Mouse (Mus musculus): ENCODE measurements around the gene Ccdc124.
A peak's percentile ranks its signal among the peaks of the same experiment; 100 is the strongest.
"Not testable (repeated sequence)": the region's sequence is repeated elsewhere in the genome, so short reads cannot be mapped to it uniquely, and the experiment has no call there.

Gene Ccdc124

DNA sequence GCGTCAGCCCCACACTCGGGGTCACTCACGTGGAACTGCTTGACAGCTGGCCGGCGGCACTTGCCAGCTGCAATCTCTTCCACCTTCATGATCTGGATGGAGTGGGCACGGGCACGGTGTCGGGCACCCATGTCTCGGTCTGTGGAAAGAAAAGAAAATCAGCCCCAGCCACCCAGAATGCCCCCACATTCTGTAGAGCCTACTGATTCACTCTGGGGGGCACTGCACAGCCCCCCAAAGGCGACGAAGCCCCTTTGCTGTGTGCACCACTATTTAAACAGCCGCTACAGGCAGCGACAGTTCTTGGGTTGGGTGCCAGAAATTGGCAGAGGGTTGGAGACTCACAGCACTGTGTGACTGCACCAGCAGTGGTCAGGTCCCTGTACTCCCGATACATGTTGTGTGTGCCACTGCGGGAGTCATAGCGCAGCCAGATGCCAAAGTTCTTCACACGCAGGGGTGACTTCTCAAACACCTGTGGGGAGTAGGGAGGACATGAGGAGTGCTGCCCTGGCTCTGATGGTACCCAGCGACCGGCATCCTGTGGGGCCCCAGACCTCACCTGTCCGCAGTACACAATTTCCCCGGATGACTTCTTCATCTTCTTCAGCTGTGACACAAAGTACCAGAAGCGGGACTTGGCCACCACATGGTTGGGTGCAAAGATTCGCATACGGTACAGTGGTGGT is 22.0 kb upstream of the Ccdc124 start:
- DNase-seq (ENCODE audit: low spot score): not testable (repeated sequence)

DNA sequence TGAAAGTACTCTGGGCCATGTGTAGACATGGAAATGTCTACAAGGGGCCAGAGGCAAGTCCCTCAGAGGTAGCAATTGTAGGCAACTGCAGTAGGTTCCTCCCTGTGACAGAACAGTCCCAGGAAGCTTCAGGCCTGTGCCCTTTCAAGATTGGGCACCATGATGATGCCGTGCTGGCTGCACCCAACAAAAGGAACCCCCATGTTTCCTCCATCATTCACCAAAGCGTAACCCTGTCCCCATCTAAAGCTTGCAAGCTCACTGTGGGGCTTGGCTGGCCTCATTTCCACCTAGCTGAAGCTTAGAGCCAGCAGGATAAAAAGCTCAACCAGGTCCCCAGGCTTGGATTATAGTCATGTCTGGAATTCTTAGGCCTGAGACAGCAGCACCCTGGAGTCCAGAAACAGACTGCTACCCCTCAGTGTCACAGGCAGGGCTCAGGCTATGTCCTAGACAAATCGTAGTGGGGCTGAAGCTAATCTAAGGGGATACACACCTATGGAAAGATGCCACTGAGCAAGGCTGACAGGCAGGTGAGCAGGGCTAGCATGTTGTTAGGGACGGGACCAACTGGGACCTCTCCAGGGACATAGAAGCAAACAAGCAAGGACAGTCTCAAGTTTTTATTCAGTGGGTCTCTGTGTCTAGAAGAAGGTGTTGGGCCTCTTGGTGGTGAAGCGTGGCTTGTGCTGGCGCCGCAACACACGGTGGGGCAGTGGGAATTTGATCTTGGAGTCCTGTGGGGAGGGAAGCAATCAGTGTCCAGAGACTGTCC is 21.2 kb upstream of the Ccdc124 start:
- no peak for DNase-seq (ENCODE audit: low spot score)

DNA sequence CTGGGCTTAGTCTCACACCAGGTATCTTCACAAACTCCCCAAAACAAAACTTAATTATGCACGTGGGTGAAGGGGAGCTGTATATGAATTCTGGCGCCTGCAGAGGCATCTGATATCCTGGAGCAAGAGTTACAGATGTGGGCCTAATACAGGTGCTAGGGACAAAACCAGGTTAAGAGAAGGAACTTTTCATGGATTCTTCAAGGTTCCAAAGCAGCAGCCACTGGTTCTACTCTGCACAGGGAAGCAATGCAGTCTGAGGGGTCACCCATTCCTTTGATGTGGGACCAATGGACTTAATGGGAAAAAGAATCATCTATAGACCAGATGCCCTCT is 20.6 kb upstream of the Ccdc124 start:
- no peak for DNase-seq (ENCODE audit: low spot score)

DNA sequence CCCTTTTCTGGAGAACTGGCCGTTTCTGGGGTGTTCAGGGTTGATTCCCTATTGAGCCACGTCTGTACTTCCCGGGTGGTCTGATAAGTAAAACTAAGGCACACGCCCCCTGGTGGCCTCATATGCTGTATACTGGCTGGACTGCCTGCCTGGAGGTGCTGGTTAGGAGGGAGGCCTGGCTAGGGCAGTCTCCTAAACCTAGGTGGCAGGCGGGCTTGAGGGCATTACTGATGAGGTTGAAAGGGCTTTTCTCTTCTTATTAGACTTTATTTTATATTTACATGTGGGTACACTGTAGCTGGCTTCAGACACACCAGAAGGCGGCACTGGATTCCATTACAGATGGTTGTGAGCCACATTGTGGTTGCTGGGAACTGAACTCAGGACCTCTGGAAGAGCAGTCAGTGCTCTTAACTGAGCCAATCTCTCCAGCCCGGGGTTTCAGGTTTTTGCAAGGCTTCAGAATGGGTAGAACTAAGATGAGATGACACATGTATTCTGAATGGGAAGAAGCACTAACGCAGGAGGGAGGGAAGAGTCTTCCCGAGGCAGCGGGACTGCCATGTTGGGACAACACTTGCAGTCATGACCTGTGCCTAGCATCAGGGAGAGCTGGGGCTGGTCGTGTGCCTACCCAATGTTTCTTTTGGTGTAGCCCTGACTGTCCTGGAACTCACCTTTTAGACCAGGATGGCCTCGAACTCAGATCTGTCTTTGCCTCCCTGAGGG is 20.1 kb upstream of the Ccdc124 start:
- no peak for DNase-seq (ENCODE audit: low spot score)

DNA sequence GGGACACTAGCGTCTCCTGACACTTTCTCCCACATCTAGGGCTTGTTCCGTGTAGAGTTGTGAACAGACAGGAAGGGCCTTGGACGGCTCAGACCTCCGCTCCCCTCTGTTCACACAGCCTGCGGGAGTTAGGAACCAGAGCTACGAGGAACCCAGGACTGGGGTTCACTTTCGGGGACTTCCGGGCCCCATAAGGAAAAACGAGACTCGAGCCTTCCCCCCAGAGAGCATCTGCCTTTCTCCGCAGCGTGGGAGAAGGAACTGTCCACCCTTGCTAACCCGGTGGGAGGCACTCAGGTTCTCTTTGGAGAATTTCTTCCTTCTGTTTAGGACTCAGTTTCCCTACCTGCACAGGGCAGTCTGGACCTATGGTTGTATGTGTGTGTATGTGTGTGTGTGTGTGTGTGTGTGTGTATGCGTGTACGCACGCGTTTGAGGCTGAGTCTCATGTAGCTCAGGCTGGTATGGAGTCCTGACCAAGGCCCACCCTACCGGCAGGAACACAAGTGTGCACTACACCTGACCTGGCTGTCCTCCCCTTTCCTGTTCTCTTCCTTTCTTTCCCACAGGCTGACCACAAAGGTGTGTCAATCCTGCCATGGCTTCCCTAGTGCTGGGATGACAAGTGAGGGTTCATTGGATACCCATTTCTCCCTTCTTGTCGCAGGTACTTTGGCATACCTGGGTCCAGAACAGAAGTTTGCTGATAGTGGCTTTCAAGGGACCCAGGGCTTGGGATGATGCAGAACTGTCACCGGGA is 19.3 kb upstream of the Ccdc124 start:
- no peak for DNase-seq (ENCODE audit: low spot score)

DNA sequence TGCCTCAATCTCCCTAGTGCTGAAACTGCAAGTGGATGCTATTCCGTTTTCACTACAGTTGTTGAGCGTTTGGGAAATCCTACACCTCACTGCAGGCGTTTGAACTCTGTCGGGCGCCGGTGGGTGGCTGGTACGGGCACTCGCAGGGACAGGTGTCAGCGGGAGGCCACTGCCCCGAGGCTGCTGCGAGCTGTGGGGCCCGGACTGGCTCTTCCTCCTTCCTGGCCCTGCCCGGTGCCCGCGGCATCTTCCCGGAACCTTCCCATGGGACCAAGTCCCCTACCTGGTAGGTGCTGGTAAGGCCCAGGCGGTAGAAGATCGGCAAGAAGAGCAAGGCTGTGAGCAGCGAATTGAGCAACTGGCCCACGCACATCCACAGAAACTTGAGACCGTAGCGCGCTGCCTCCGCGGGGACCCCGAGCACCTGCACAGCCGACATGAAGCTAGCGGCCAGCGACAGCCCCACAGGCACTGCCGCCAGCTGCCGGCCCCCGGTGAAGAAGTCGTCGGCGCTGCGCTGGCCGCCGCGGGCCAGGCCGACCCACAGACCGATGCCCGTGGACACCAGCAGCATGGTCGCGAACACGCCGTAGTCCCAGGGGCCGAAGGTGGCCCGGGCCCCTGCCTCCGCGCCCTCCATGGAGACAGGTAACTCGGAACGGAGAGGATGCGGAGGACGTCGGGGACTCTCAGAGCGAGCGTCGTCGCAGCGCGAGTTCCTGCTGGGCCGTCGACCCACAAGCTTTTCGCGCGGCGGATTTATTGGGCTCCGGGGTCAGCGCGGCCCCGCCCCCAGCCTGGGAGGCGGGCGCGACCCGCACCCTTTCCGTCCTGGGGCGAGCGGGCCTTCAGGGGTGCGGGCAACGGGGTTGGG is 18.5 kb upstream of the Ccdc124 start, which contains the start of gene Slc5a5:
TSS of gene Slc5a5 (minus strand) at position 736 of the 874 bp plus-strand sequence.
- DNase-seq (ENCODE audit: low spot score): no peak

DNA sequence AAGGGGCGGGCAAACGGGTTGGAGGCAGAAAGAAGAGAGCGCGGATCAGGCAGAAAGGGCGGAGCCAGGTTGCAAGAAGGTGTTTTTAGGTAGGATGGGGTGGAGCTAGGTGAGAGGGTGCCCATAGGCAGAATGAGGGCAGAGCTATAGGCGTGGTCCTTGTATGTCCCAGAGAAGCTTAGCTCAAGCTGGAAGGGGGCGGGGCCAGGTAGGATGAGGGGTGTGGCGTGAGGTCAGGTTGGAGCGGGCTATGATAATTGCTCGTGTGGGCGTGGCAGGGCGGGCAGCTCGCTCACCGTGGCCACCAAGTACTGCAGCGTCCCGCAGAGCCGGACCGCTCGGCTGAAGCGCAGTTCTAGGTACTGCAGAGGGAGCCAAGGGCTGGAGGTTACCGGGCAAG is 17.6 kb upstream of the Ccdc124 start:
- no peak for DNase-seq (ENCODE audit: low spot score)

DNA sequence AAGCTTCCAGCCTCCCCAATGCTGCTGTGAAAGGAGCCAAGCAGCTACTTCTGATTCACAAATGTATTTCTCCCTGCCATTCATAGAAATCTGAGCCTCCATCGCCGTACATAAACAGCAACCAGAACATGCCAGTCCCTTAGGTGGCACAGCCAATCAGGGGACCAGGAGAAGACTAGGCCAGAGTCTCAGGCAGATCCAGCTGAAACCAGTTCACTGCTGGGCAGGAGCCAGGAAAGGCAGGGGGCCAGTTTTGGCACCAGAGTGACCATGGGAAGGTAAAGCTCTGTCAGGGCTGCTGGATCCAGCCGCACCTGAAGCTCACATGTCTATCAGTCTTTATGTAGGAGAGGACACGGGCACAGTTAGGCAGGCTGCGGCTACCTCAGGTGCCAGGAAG is 16.9 kb upstream of the Ccdc124 start:
- DNase-seq (ENCODE audit: low spot score): no peak

DNA sequence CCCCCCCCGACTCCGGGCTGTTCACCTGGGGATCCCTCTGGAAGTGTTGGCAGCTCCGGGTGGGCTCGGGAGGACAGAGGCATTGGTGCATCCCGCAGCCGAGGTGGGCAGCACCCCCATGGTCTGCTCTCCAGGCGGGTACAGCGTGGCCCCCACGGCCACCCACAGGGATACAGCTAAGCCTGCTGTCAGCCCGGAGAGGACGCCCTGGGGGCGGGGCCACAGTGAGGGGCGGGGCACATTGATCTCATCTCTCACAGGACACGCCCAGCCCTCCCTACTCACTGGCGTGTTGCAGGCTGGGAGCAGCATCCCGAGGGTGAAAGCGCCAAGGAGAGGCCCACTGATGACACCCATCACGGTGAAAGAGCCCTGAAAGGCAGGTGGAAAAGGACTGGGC is 13.9 kb upstream of the Ccdc124 start:
- no peak for DNase-seq (ENCODE audit: low spot score)

DNA sequence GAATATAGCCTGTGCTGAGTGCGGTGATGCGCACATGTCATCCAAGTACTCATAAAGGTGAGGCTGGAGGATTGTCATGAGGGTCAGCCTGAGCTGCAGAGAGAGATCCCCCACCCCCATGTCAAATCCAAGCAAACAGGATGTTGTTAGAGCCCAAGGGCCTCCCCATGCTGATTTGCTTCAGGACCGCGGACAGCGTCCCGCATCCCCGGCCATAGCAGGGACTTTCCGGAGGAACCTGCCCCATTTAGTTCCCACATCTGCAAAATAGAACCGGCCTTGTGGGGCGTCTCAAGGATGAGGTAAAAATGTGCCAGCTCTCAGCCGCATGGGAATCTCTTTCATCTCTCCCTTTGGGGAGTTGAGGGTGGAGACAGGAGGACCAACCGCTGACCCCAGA is 11.9 kb upstream of the Ccdc124 start:
- DNase-seq (ENCODE audit: low spot score): no peak

DNA sequence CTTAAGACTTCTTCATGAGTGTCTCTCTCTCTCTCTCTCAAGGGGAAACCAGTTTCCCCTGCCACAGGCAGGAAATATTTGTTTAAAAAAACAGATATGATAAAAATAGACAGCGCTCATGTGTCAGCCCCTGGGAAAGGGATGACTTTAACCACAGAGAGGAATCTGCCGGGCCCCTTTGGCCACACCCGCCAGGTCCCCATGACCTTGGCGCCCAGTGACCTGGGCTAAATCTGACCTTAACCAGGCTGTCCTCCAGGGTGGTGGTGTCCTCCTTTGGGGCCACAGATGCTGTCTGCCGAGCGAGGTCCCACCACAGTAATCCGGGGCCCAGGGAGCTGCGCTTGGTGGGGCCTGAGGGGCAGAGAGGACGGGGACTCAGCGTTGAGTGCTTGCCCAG is 10.9 kb upstream of the Ccdc124 start:
- DNase-seq (ENCODE audit: low spot score): no peak

DNA sequence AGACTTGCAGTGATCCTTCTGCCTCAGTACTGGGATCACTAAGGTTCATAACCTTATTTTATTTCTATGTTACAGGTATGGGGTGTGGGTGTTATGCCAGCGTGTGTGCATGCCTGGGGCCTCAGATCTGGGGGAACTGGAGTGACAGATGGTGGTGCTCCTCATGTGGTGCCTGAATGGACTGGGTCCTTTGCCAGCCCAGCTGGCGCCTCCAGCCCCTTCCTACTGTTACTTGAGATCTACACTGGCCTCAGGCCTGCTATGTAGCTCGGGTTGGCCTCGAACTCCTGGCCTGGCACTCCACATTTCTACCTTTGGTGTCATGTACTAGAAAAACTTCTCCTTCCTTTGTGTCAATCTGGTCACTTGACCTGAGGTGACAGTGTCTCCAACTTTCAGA is 10.5 kb upstream of the Ccdc124 start:
- DNase-seq (ENCODE audit: low spot score): no peak

DNA sequence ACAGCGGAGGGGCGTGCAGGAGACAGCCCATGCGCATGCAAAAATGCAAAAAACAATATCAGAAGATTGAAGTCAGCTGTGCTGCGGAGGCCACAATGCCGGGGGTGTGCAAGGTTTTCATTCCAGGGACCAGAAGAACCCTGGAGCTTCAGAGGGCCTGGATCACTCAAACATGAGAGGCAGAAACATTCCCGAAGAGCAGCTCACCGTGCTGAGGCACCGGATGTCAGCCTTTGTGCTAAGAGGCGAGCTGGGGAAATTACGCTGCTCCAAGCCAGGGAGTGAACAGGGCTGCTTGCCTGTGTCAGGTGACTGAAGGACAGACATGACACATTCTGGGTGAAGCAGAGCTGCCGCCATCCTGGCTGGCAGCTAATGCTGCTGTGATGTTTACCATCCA is 6.8 kb upstream of the Ccdc124 start:
- no peak for DNase-seq (ENCODE audit: low spot score)

DNA sequence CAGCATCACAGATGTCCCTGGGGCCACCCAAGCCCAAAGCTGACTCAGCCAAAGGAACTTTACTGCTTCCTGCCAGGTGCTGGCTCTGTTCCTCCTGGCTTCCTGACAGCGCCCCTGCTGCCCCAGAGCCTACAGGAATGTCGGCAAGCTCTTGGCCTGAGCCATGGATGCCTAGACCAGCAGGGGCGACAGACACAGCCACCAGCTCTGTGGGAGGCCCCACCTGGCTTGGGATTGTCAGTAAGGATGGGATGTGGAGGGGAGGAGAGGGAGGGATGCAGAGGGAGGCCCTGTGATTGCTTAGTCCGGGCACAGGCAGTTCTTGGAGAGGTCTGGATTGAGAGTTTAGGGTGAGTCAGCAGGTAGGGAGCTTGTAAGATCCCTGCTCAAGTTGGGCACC is 6.4 kb upstream of the Ccdc124 start:
- DNase-seq (ENCODE audit: low spot score): peak; percentile 8

DNA sequence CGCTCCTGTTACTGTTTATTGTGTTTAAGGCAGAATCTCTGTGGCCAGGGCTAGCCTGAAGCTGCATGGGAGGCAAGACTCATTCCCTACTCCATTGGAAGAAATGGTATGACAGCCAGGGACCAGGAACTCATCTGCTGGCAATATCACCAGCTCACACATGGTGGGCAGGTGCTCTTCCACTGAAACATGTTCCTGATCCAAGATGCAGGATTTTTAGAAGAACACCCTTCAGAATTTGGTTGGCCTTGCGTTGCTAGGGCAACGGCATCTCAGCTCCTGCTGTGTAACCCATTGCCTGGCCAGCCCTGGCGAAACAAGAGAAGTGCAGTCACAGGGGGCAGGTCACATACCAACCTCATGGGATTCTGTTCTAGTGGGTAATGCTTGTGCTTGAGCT is 5.8 kb upstream of the Ccdc124 start:
- no peak for DNase-seq (ENCODE audit: low spot score)

DNA sequence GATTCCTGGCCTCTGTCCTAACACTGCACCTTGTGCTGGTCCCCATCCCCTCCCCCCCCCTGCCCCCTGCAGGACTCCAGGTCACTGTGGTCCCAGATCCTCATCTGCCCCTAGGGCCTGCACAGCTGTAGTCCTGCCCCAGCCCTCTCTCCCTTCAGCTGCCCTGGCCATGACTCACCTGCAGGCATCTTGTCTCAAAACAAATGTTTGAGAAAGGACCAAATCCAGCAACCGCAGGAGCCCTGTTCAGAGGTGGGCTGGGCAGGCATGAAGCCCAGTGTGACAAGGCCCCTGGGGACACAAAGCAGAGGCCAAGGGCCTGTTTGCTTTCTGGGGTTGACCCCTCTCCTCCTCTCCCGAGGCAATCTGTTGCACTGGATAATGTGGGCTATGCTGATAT is 4.4 kb upstream of the Ccdc124 start:
- no peak for DNase-seq (ENCODE audit: low spot score)

DNA sequence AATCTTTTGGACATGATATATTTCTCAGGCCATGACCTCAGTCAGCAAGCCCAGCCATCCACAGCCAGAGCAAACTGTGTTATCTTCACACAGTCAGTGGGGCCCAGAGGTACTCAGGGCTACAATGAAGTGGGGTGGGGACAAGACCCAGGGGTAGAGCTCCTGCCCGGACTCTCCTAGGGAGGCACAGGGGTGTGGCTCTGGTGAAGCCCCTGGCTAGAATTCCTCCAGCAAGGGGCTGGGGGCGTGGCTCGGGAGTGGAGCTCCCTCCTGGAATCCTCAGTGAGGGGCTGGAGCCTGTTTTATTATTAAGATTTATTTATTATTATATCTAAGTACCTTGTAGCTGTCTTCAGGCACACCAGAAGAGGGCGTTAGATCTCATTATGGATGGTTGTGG is 2.6 kb upstream of the Ccdc124 start:
- no peak for DNase-seq (ENCODE audit: low spot score)

DNA sequence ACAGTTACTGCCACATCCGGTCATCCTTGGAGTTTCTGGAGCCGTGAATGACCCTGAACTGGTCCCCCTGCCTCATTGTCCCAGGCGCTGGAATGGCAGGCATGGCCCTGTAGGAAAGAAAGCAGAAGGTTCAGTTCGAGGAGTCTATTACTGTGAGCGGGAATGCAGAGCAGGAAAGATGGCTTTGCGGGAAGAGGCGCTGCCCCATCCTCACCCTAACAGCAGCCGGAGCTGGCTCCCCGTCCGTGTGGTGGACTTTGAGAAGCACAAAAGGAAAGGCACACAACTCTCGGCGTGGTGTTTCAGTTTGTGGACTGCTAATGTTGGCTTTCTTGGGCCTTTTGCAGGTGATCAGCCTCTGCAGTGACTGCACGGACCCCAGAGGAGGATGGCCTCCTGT is 706 bp upstream of the Ccdc124 start:
- no peak for DNase-seq (ENCODE audit: low spot score)

DNA sequence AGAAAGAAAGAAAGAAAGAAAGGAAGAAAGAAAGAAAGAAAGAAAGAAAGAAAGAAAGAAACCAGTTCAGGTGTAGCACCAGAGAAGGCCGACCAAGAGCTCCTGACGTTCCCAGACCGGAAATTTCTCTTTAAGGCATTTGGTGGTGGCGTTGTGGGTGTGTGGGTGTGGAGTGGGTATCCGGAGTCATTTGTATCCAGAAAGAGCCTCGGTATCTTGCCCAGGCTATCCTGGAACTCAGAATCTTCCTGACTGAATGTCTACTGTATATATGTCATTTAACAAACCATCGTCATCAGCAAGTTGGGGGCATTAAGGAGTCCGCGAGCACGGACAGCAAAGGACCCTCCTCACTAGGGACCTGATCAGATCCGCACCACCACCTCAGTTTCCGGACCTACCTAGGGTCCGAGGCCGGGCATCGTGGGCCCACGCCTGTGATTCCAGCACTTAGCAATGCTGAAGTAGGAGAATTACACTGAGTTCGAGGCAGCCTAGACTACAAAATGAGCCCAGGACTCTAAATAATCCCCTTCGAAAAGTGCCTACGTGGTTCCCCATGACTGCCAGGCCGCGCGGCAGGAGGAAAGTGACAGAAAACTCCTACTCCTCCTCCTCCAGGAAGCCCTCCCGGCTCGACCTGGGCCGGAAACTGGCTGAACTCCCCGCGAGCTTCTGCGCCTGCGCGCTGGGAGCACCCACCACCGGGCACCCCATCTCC is 932 bp downstream of the Ccdc124 start:
- no peak for DNase-seq (ENCODE audit: low spot score)

DNA sequence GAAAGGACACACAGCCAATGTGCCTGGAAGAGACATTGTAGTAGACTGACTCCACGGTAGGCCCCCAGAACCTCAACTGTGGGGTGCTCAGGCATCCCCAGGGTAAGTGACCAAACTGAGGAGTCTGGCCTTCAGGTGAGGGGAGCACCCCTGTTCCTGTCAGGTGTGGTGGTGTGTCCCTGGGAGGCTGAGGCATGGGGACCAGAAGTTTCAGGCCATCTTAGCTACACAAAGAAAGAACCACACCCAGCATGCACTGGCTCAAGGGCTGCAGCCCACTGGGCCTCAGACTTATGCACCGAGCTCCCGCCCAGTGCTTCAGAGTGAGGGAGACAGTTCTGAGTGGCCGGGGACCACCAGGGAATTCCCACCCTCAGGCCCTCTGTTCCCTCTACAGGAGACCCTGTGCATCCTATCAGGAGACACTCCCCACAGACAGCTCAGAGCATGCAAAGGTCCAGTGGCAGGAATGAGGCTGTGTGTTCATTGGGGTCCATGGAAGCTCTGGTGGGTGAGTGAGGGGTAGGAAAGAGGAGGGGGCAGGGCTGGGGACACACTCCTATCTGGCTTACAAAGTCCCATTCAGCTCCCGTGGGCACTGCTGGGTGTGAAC is 2.4 kb downstream of the Ccdc124 start:
- DNase-seq (ENCODE audit: low spot score): no peak
